Mouse (Mus musculus) myocyte (in vitro differentiated cells): ENCODE measurements around the gene Slc15a3. TPM values are rescaled to one million over a fixed set of nuclear protein-coding genes. Genes with fewer than 3 reads are reported as not detected.

Source experiments
- H3K27me3 ChIP-seq: one replicate; pipeline ENCODE4 v1.6.1; 2011; ENCODE audit not compliant: control insufficient read depth, insufficient read depth, insufficient read length
- H3K36me3 ChIP-seq: one replicate; pipeline ENCODE4 v1.6.1; 2011; ENCODE audit not compliant: control insufficient read depth, insufficient read depth
- H3K4me2 ChIP-seq: one replicate; pipeline ENCODE4 v1.6.1; 2011; ENCODE audit warnings: low read depth, control low read depth
- H3K4me3 ChIP-seq: one replicate; pipeline ENCODE4 v1.5.1; 2011; ENCODE audit warnings: mild to moderate bottlenecking, control low read depth, moderate library complexity
- H3K79me2 ChIP-seq: one replicate; pipeline ENCODE4 v1.6.1; 2011; ENCODE audit not compliant: control insufficient read depth, insufficient read depth
- H3ac ChIP-seq: one replicate; pipeline ENCODE4 v1.6.1; 2011; ENCODE audit not compliant: control insufficient read depth, insufficient read length
- CEBPB ChIP-seq: IDR thresholded peaks from 2 replicates; pipeline ENCODE4 v1.6.1; 2011; ENCODE audit warnings: mild to moderate bottlenecking, moderate library complexity; ENCODE audit not compliant: poor library complexity, insufficient read depth, severe bottlenecking
- E2F4 ChIP-seq: IDR thresholded peaks from one replicate; pipeline ENCODE4 v1.6.1; 2011; ENCODE audit warnings: mild to moderate bottlenecking, control low read depth, moderate library complexity; ENCODE audit not compliant: insufficient read depth
- MAX ChIP-seq: IDR thresholded peaks from one replicate; pipeline ENCODE4 v1.6.1; 2011; ENCODE audit warnings: low read depth, mild to moderate bottlenecking, control low read depth
- MYOD1 ChIP-seq, 3 experiments: IDR thresholded peaks; one replicate each; pipeline ENCODE4 v1.6.1; 2011; ENCODE audit warnings: control low read depth in 2 of 3, low read depth in 2 of 3, mild to moderate bottlenecking in 2 of 3, moderate library complexity in 1 of 3; ENCODE audit not compliant: insufficient read length in 2 of 3, control insufficient read depth in 1 of 3
- MYOG ChIP-seq, 3 experiments: IDR thresholded peaks; one replicate each; pipeline ENCODE4 v1.6.1; 2011; ENCODE audit warnings: control low read depth in 2 of 3, low read depth in 2 of 3, mild to moderate bottlenecking in 2 of 3; ENCODE audit not compliant: insufficient read length in 2 of 3, control insufficient read depth in 1 of 3, insufficient read depth in 1 of 3
- POLR2A ChIP-seq: IDR thresholded peaks from one replicate; pipeline ENCODE4 v1.6.1; 2011; ENCODE audit warnings: low read depth, mild to moderate bottlenecking, control low read depth, moderate library complexity; ENCODE audit not compliant: insufficient read length
- POLR2AphosphoS2 ChIP-seq: IDR thresholded peaks from one replicate; pipeline ENCODE4 v1.6.1; 2011; ENCODE audit warnings: low read depth, control low read depth; ENCODE audit not compliant: insufficient read length
- REST ChIP-seq: IDR thresholded peaks from one replicate; pipeline ENCODE4 v1.6.1; 2011; ENCODE audit warnings: mild to moderate bottlenecking, control low read depth, moderate library complexity; ENCODE audit not compliant: insufficient read depth, insufficient read length
- SRF ChIP-seq: IDR thresholded peaks from one replicate; pipeline ENCODE4 v1.6.1; 2011; ENCODE audit warnings: low read depth; ENCODE audit not compliant: control insufficient read depth, insufficient read length
- TCF12 ChIP-seq: IDR thresholded peaks from one replicate; pipeline ENCODE4 v1.6.1; 2011; ENCODE audit warnings: mild to moderate bottlenecking, control low read depth; ENCODE audit not compliant: poor library complexity, insufficient read depth, severe bottlenecking
- TCF3 ChIP-seq: IDR thresholded peaks from one replicate; pipeline ENCODE4 v1.6.1; 2011; ENCODE audit warnings: low read depth, control low read depth; ENCODE audit not compliant: insufficient read length
- USF1 ChIP-seq: IDR thresholded peaks from one replicate; pipeline ENCODE4 v1.6.1; 2011; ENCODE audit warnings: low read depth, mild to moderate bottlenecking, control low read depth, moderate library complexity
- polyA plus RNA-seq: library from polyadenylated mRNA; unstranded; fragments of >200 nt; fragmentation: generic; extraction: Trizol; gene quantifications from one replicate; pipeline ENCODE4 v1.2.1, GENCODE M21; 2012; ENCODE audit warnings: missing spikeins

The Slc15a3 gene
- polyA plus RNA-seq, 1 experiment: 0.02 TPM

DNA sequence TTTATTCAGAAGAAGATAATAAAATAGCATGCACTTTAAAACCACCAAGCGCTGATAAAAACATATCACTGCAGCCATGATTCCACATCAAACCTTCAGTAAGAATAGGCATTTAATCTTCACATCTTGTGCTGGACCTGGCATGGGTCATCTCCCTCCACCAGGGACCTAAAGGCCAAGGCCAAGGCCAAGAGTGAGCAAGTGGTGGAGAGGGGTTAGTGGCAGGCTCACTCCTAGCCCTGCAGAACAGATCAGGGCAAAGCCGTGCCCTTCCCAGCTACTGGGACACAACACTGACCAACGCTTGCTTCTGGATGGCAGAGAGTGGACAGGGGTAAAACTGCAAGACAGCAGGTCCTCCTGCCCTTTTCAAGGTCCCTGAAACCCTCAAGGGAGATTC lies 31.1 kb downstream of the Slc15a3 start:
- Histone ChIP-seq H3K27me3 (no peaks in the 10 kb centered on the region), H3K4me3 (no peak overlapping the region), H3K79me2 (peaks cover 38% of the 10 kb centered on the region), H3ac (no peak overlapping the region), H3K4me2 (no peak overlapping the region), H3K36me3 (peaks cover 23% of the 10 kb centered on the region)
- TF ChIP-seq TCF12 (no peak), E2F4 (no peak), CEBPB (no peak), POLR2AphosphoS2 (no peak), USF1 (no peak), POLR2A (no peak), MAX (no peak), REST (no peak), MYOG (IDR thresholded peaks at IDR 0.05; ENCODE audit: control insufficient read depth in 1 of 3, insufficient read depth in 1 of 3, insufficient read length in 2 of 3, low read depth in 2 of 3) (no peak), SRF (no peak), TCF3 (no peak), MYOD1 (IDR thresholded peaks at IDR 0.05; ENCODE audit: control insufficient read depth in 1 of 3, insufficient read length in 2 of 3, low read depth in 2 of 3) (no peak)

DNA sequence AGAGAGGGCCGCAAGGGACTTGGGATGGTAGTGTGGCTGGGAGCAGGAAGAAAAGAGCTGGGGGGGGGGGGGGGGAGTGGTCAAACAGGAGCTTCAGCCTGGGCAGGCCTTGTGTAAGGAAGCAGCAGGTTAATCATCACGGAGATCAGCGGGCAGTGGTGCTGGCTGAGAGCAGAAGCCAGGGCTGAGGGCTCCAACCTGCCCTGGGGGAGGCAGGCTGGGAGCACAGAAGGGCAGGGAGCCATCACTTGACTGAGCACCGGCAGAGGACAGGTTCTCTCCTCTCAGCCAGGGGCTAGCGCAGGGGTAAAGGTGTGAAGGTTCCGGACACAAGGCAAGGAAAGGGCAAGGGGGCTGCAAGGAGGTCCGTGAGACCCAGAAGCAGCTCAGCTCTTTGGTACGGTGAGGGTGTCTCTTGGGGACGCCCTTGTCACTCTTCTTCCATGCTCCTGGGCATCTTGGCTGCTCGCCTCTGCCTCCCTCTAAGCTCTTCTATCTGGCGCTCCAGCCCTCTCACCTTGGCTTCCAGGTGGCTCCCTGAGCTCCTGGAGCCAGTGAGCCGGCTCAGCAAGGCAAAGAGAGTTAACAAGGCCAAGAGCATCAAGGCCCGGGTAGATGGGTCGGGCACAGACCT lies 31.9 kb downstream of the Slc15a3 start:
- Histone ChIP-seq H3ac (no peak overlapping the region), H3K79me2 (peaks cover 44% of the 10 kb centered on the region), H3K4me3 (no peak overlapping the region), H3K4me2 (no peak overlapping the region), H3K36me3 (peaks cover 23% of the 10 kb centered on the region), H3K27me3 (no peaks in the 10 kb centered on the region)
- no peak for TF ChIP-seq E2F4
- no peak for TF ChIP-seq MYOG (IDR thresholded peaks at IDR 0.05; ENCODE audit: control insufficient read depth in 1 of 3, insufficient read depth in 1 of 3, insufficient read length in 2 of 3, low read depth in 2 of 3)
- no peak for TF ChIP-seq TCF3
- TF ChIP-seq MYOD1 (IDR thresholded peaks at IDR 0.05; ENCODE audit: control insufficient read depth in 1 of 3, insufficient read length in 2 of 3, low read depth in 2 of 3): no peak
- TF ChIP-seq USF1: no peak
- no peak for TF ChIP-seq POLR2A
- TF ChIP-seq TCF12: no peak
- no peak for TF ChIP-seq SRF
- TF ChIP-seq CEBPB: no peak
- TF ChIP-seq MAX: no peak
- no peak for TF ChIP-seq REST
- TF ChIP-seq POLR2AphosphoS2: no peak

DNA sequence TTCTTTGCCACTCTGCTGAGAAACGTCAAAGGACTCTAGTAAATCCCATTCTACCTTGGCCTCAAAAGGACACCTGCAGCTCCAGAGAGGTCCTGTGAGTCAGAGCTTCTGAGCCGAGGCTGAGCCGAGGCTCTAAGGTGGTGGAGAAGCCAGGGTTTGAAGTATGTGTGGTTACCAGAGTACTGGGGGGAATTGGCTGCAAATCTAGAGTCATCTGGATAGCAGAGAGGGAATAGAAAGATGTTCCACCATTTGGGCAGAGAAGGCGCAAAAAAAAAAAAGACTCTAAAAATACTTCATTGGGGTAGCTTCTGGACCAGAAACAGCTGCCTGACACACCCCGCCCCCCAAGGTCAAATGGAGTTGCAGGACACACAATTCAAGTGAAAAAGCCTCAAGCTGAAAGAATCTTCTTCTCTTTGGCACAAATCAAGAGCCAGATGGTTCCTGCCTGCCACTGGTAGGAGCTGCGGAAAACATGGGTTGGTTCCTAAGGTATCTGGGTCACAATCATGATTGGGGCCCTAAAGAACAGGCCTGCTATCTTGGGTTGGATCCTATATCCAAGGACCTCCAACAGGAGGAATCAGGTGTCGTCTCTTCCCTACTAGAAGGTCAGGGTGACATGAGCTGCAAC lies 38.8 kb downstream of the Slc15a3 start:
- H3K36me3 ChIP-seq: peaks cover 11% of the 10 kb centered on the region
- TF ChIP-seq POLR2A (no peak), POLR2AphosphoS2 (no peak), REST (no peak), MYOG (IDR thresholded peaks at IDR 0.05; ENCODE audit: control insufficient read depth in 1 of 3, insufficient read depth in 1 of 3, insufficient read length in 2 of 3, low read depth in 2 of 3) (peak in 1 of 3 experiments; percentile 37), USF1 (no peak)
- H3K27me3 ChIP-seq: no peaks in the 10 kb centered on the region
- peak overlapping the region; percentile 92 for H3K4me2 ChIP-seq
- peaks cover 55% of the 10 kb centered on the region for H3K79me2 ChIP-seq
- no peak overlapping the region for H3K4me3 ChIP-seq
- no peak overlapping the region for H3ac ChIP-seq

DNA sequence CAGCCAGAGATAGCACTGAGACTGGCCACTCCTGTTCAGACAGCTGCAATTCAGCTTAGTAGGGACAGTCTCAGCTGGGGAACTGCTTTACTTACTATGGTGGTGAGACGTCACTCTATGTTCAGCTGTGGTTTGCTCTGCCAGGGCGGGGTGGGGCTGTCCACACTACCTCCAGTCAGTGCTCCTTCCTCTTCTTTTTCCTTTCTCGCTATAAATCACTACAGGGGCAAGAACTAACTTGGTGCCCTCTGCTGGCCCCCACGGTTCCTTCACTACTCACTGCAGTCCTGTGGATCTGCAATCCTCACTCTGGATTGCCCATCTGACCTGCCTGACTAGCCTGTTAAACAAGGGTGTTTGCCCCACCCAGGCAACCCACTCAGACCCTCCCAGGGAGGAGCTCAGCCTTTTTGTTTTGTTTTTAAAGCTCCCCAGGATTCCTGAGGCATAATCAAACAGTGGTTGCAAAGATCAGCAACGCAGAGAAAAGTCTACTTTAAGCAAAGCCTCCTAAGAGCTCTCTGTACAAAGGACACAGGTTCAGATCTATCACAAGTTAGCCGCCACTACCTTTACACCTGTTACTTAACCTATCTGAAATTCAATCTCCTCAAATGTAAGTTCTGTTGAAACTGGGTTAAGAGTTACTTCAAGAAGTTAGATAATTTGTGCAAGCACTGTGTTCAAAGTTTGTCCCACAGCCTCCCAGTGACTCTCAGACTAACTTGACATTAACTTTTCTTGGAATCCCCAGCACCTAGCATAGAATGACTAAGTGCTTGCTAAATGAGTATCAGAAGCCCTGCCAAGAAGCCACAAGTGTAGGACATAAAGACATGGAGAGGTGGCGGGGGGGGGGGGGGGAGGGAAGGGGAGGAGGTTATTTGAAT lies 40.8 kb downstream of the Slc15a3 start:
- peaks cover 44% of the 10 kb centered on the region for H3K79me2 ChIP-seq
- TF ChIP-seq MYOD1 (IDR thresholded peaks at IDR 0.05; ENCODE audit: control insufficient read depth in 1 of 3, insufficient read length in 2 of 3, low read depth in 2 of 3): peak; percentile 52 to 84 (median 72)
- TF ChIP-seq TCF12: no peak
- no peak for TF ChIP-seq SRF
- TF ChIP-seq POLR2AphosphoS2: peak; percentile 67
- no peak for TF ChIP-seq USF1
- no peak for TF ChIP-seq TCF3
- peak; percentile 45 for TF ChIP-seq POLR2A
- TF ChIP-seq MAX: no peak
- no peak for TF ChIP-seq REST
- no peak for TF ChIP-seq CEBPB
- TF ChIP-seq MYOG (IDR thresholded peaks at IDR 0.05; ENCODE audit: control insufficient read depth in 1 of 3, insufficient read depth in 1 of 3, insufficient read length in 2 of 3, low read depth in 2 of 3): peak; percentile 8 to 92 (median 87)
- no peak for TF ChIP-seq E2F4
- H3K36me3 ChIP-seq: no peaks in the 10 kb centered on the region
- peak overlapping the region; percentile 57 for H3K4me3 ChIP-seq
- peak overlapping the region; percentile 23 for H3ac ChIP-seq
- H3K4me2 ChIP-seq: peak overlapping the region; percentile 92
- no peaks in the 10 kb centered on the region for H3K27me3 ChIP-seq
